Mouse (Mus musculus) neural tube, embryonic 11.5 days (tissue): ENCODE results near the gene Cacna1c. TPM values are rescaled to one million over a fixed set of nuclear protein-coding genes. Genes with fewer than 3 reads are reported as not detected.

ENCODE experiments used
- ATAC-seq: fragments of 200-750 bp; cut with Nextera tagmentation; 2 replicates; pipeline ENCODE4 v1.8.0; 2017; ENCODE audit warnings: moderate number of reproducible peaks, mild to moderate bottlenecking, moderate TSS enrichment, moderate library complexity; ENCODE audit not compliant: insufficient read depth, low FRiP score, low TSS enrichment
- DNase-seq: peaks from one replicate; pipeline ENCODE4 v3.0.0-alpha.2; 2015; ENCODE audit warnings: low spot score
- H3K27ac ChIP-seq: fragments of 300-500 bp; sonication (generic); 2 replicates; pipeline ENCODE4 v1.5.1; 2014; ENCODE audit warnings: low read depth, mild to moderate bottlenecking, low read length
- H3K27me3 ChIP-seq: fragments of 300-500 bp; sonication (generic); 2 replicates; pipeline ENCODE4 v1.6.1; 2014; ENCODE audit warnings: mild to moderate bottlenecking, low read length, mixed read lengths; ENCODE audit not compliant: control insufficient read depth, insufficient read depth
- H3K36me3 ChIP-seq: fragments of 300-500 bp; sonication (generic); 2 replicates; pipeline ENCODE4 v1.6.1; 2014; ENCODE audit warnings: mild to moderate bottlenecking, low read length, moderate library complexity, mixed read lengths; ENCODE audit not compliant: control insufficient read depth, insufficient read depth
- H3K4me1 ChIP-seq: fragments of 300-500 bp; sonication (generic); 2 replicates; pipeline ENCODE4 v1.6.1; 2014; ENCODE audit warnings: low read length, mixed read lengths; ENCODE audit not compliant: control insufficient read depth, insufficient read depth
- H3K4me2 ChIP-seq: fragments of 300-500 bp; sonication (generic); 2 replicates; pipeline ENCODE4 v1.6.1; 2014; ENCODE audit warnings: low read depth, mild to moderate bottlenecking, moderate library complexity
- H3K4me3 ChIP-seq: fragments of 300-500 bp; sonication (generic); 2 replicates; pipeline ENCODE4 v1.5.1; 2014; ENCODE audit warnings: low read depth, low read length
- H3K9ac ChIP-seq: fragments of 300-500 bp; sonication (generic); 2 replicates; pipeline ENCODE4 v1.6.1; 2014; ENCODE audit warnings: mild to moderate bottlenecking, low read length
- H3K9me3 ChIP-seq: fragments of 300-500 bp; sonication (generic); 2 replicates; pipeline ENCODE4 v1.6.1; 2016; ENCODE audit warnings: low read length; ENCODE audit not compliant: control insufficient read depth
- WGBS: fragments of 180-500 bp; shearing (Covaris S2); extraction: QIAGEN DNeasy Blood & Tissue Kit; methylation state at CpG from one replicate; pipeline ENCODE4 v1.1.7; 2014; 5-methylcytosine and 5-hydroxymethylcytosine counted together
- polyA plus RNA-seq: library from polyadenylated mRNA; unstranded; fragments of >200 nt; fragmentation: Nextera tagmentation; extraction: Ambion mirVana; gene quantifications from 2 replicates; pipeline ENCODE4 v1.2.1, GENCODE M21; 2014

The Cacna1c gene
- polyA plus RNA-seq, 1 experiment from 2014 or later: 3.3 TPM

DNA sequence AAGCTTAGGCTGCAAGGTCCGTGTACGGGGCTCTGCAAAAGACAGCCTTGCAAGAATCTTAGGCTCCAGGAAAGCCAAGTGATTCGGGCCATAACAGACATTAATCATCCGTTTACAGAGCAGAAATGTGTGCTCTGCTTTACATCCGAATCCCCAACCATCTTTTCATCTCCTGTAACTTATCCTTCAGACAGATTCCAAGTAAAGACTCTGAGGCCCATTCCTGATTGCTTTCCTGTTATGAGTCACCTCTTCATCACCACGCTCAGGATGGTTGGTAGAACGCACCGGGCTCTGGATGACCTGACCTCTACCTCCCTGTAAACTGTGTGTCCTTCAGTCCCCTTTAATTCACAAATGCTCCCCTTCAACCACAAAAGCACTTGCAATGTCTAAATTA, 175.0 kb downstream of the Cacna1c start:
- 79% methylated on average over 8 of the region's 8 CpGs for WGBS
- H3K27ac ChIP-seq: no peak overlapping the region
- H3K9ac ChIP-seq: no peak overlapping the region
- H3K4me1 ChIP-seq: no peaks in the 10 kb centered on the region
- no peaks in the 10 kb centered on the region for H3K9me3 ChIP-seq
- no peak overlapping the region for H3K4me3 ChIP-seq
- H3K4me2 ChIP-seq: no peak overlapping the region
- H3K27me3 ChIP-seq: no peaks in the 10 kb centered on the region
- no peaks in the 10 kb centered on the region for H3K36me3 ChIP-seq
- ATAC-seq: no peak
- DNase-seq: no peak

DNA sequence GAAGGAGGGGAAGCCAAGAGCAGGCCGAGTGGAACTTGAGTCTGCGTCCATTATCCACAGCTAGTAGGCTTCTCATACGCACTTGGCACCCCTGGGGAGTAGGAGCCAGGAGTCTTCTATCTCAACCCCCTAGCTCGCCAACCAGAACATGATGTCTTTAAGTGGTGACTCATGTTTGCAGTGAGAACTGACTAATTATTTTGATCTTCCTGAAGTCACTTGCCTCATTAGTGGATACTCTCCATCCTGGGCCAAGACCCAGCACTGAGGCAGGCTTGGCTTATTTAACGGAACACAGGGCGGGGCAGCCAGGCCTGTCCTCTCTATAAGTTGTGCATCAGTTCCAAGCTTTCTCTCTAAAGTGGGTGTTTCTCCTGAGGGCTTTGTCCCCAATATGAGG, 177.3 kb downstream of the Cacna1c start:
- Histone ChIP-seq H3K4me1 (no peaks in the 10 kb centered on the region), H3K4me2 (no peak overlapping the region), H3K9ac (no peak overlapping the region), H3K36me3 (no peaks in the 10 kb centered on the region), H3K27me3 (no peaks in the 10 kb centered on the region), H3K9me3 (no peaks in the 10 kb centered on the region), H3K27ac (no peak overlapping the region), H3K4me3 (no peak overlapping the region)
- WGBS: 89% methylated on average over 6 of the region's 6 CpGs
- DNase-seq (no peak), ATAC-seq (no peak)

DNA sequence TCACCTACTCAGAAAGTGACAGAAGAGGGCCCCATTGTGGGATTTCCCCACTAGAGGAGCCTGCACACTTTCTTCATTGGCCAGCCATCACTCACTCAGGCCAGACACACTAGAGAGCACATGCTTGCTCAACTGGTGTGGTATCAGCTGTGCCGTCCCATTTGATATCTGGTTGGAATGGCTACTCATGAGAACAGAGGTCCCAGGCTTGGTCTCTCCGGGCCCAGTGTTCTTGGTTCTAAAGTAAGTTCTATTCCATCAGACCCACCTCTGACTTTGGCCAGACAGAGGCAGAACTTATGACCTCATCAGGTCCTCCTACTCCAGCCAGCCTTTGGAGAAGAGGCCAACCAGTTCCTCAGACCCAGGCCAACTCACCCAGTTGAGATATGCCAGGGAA, 178.0 kb downstream of the Cacna1c start:
- H3K9me3 ChIP-seq: no peaks in the 10 kb centered on the region
- no peaks in the 10 kb centered on the region for H3K36me3 ChIP-seq
- no peaks in the 10 kb centered on the region for H3K27me3 ChIP-seq
- H3K4me2 ChIP-seq: no peak overlapping the region
- ATAC-seq (no peak), DNase-seq (no peak)
- no peak overlapping the region for H3K27ac ChIP-seq
- 97% methylated on average over 2 of the region's 2 CpGs for WGBS
- no peaks in the 10 kb centered on the region for H3K4me1 ChIP-seq
- H3K9ac ChIP-seq: no peak overlapping the region
- no peak overlapping the region for H3K4me3 ChIP-seq

DNA sequence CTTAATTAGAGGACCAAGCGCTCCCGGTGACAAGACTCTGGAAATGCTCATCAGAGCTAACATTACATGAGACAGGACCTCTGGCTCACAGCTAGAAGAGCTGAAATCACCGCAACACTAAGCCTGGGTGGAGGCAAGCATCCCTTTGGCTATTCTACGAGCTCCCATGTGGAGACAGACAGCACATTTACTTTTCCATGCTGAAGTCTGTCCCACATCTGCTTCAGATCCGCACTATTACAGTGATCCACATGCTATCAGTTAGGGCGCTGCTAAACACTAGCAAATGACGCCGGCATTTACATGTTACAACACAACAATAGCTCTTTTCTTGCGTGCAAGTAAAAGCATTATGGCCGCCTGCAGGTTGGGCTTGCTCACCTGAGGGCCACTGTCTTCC, 178.7 kb downstream of the Cacna1c start:
- Histone ChIP-seq H3K36me3 (no peaks in the 10 kb centered on the region), H3K4me1 (no peaks in the 10 kb centered on the region), H3K4me3 (no peak overlapping the region), H3K27me3 (no peaks in the 10 kb centered on the region), H3K9ac (no peak overlapping the region), H3K4me2 (no peak overlapping the region), H3K9me3 (no peaks in the 10 kb centered on the region), H3K27ac (no peak overlapping the region)
- WGBS: 87% methylated on average over 10 of the region's 10 CpGs
- ATAC-seq: no peak
- DNase-seq: no peak

DNA sequence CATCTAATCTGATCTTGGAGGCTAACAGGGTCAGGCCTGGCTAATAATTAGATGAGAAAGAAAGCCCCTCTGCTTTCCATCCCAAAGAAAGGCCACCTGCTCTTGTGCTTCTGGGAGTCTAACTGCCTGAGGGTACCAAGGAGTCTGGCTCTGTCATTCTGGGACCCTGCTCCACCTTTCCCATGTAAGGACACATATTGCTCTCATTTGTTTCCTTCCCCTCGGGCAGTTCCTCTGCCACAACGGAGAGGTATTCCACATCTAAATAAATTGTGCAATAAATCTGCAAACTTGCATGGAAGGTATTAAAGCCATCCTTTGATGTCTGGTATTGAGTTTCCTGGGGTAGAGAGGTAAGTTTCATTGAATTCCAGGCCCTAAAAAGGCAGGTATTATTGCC, 180.9 kb downstream of the Cacna1c start:
- ATAC-seq: no peak
- no peaks in the 10 kb centered on the region for H3K9me3 ChIP-seq
- no peaks in the 10 kb centered on the region for H3K27me3 ChIP-seq
- H3K9ac ChIP-seq: no peak overlapping the region
- H3K27ac ChIP-seq: no peak overlapping the region
- no peaks in the 10 kb centered on the region for H3K4me1 ChIP-seq
- no peaks in the 10 kb centered on the region for H3K36me3 ChIP-seq
- WGBS: 21% methylated on average over 2 of the region's 2 CpGs
- no peak overlapping the region for H3K4me2 ChIP-seq
- no peak overlapping the region for H3K4me3 ChIP-seq
- no peak for DNase-seq

DNA sequence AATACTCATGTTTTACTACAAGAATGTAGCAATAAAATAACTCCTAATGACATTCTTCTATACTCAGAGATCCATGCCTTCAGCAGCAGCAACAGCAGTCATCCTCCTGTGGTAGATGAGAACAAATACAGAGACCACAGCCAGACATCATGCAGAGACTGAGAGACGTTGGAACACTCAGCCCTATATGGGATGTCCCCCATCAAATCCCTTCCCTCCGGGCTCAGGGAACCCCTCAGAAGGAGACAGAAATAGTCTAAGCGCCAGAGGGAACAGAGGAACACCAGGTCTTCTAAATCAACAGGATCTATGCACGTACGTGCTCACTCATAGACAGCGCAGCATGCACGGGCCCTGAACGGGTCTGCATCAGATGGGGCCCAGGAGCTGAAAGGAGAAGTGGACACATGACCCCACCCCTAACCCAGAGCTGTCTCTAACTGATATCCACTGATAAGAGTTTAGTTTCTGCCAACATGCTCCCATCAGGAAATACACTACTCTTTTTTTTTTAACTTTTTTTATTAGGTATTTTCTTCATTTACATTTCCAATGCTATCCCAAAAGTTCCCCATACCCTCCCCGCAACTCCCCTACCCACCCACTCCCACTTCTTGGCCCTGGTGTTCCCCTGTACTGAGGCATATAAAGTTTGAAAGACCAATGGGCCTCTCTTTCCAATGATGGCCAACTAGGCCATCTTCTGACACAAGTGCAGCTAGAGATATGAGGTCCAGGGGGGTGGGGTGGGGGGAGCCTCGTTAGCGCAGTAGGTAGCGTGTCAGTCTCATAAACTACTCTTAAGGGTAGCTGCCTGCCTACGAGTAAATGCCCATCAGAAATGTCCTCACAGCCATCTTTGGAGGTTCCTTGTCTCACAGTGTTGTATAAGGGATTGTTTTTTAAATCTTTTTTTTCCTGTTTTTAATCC, 182.8 kb downstream of the Cacna1c start:
- Histone ChIP-seq H3K27ac (no peak overlapping the region), H3K9ac (no peak overlapping the region), H3K27me3 (no peaks in the 10 kb centered on the region), H3K9me3 (no peaks in the 10 kb centered on the region), H3K4me1 (peaks cover 5% of the 10 kb centered on the region; the same call in 1 of the 2 replicates), H3K36me3 (no peaks in the 10 kb centered on the region), H3K4me3 (no peak overlapping the region), H3K4me2 (no peak overlapping the region)
- DNase-seq: no peak
- 87% methylated on average over 13 of the region's 13 CpGs for WGBS
- no peak for ATAC-seq

DNA sequence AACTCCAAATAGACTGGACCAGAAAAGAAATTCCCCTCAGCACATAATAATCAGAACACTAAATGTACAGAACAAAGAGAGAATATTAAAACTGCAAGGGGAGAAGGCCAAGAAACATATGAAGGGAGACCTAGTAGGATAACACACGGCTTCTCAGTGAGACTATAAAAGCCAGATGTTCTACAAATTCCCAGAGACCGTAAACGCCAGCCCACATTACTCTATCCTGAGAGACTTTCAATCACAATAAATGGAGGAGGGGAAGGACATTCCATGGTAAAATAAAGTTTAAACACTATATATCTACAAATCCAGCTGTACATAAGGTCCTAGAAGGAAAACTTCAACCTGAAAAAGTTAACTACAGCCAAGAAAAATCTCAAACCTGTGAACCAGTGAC, 185.3 kb downstream of the Cacna1c start:
- Histone ChIP-seq H3K9me3 (no peaks in the 10 kb centered on the region), H3K4me2 (no peak overlapping the region), H3K9ac (no peak overlapping the region), H3K4me1 (peaks cover 7% of the 10 kb centered on the region; the same call in 1 of the 2 replicates), H3K4me3 (no peak overlapping the region), H3K27me3 (no peaks in the 10 kb centered on the region), H3K27ac (no peak overlapping the region), H3K36me3 (no peaks in the 10 kb centered on the region)
- DNase-seq (no peak), ATAC-seq (no peak)
- 44% methylated on average over 3 of the region's 3 CpGs for WGBS

DNA sequence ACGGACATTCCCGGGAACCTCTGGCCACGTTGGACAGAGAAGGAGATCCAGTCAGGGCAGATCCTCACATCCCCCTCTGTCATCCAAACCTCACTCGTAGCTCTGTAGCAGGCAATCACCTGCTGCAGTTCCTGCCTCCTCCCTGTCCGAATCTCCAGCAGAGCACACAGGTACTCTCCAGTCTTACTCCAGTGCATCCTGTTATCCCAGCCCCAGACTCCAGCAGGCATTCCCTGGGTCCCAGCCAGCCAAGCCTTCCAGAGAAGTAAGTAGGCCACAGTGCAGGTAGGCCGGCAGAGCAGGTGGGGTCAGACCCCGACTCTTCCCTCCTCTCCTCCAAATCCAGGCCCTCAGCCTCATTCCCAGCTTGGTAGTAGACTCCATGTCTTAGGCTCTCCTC, 186.7 kb downstream of the Cacna1c start:
- Histone ChIP-seq H3K9ac (no peak overlapping the region), H3K27me3 (no peaks in the 10 kb centered on the region), H3K4me1 (peaks cover 7% of the 10 kb centered on the region; the same call in 1 of the 2 replicates), H3K27ac (no peak overlapping the region), H3K36me3 (no peaks in the 10 kb centered on the region), H3K9me3 (no peaks in the 10 kb centered on the region), H3K4me2 (no peak overlapping the region), H3K4me3 (no peak overlapping the region)
- WGBS: 88% methylated on average over 7 of the region's 7 CpGs
- no peak for DNase-seq
- ATAC-seq: no peak

DNA sequence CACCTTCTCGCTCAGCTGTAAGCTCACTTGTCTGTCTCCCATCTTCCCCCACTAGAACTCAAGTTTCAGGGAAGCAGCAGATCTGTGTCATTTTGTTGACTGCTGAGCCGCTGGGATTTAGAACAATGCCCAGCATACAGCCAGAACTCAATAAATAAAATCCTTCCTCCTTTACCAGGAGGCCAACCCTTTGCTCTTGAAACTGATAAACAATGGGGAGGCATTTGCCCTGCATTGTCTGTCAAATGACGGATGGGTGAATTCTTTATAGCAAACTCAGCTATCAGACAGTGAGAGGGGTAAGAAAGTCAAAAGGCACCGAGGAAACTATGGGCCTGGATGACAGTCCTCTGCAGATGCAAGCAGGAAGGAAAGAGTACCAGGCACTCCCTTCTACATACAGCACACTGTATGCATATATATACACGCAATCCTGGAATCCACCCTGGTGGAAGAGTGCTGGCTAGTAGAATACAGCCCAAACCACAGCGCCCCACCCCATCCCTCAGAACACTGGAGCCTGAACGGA, 187.5 kb downstream of the Cacna1c start:
- Histone ChIP-seq H3K4me3 (no peak overlapping the region), H3K9me3 (no peaks in the 10 kb centered on the region), H3K4me1 (peaks cover 7% of the 10 kb centered on the region; the same call in 1 of the 2 replicates), H3K4me2 (no peak overlapping the region), H3K9ac (no peak overlapping the region), H3K27ac (no peak overlapping the region), H3K27me3 (no peaks in the 10 kb centered on the region), H3K36me3 (no peaks in the 10 kb centered on the region)
- no peak for ATAC-seq
- 56% methylated on average over 7 of the region's 7 CpGs for WGBS
- no peak for DNase-seq
